Mouse (Mus musculus) spleen, adult 10 weeks (tissue): ENCODE data around the gene A730046J19Rik. TPM values are rescaled to one million over a fixed set of nuclear protein-coding genes. Genes with fewer than 3 reads are reported as not detected.

Experiments
- polyA plus RNA-seq: library from polyadenylated mRNA; stranded (reverse); fragments of 350-450 nt; fragmentation: Illumina TruSeq; extraction: RNeasy Lipid Tissue Mini Kit (QIAGEN cat#74804); gene quantifications from one replicate; pipeline ENCODE4 v1.2.3, GENCODE M21; 2015; ENCODE audit warnings: low replicate concordance; ENCODE audit not compliant: insufficient read depth

A730046J19Rik gene
- 0.11 TPM for polyA plus RNA-seq

GRCm38 (mm10) chrX:144153523-144153922, at the start of gene A730046J19Rik:
TSS of gene A730046J19Rik (plus strand) at chrX:144153695.

Other genes with a start within 250 kb of the A730046J19Rik start
- not detected for gene Dcx, start 220.4 kb upstream of the A730046J19Rik start, polyA plus RNA-seq
- gene Alg13, start 164.1 kb downstream of the A730046J19Rik start, polyA plus RNA-seq, result 14.1 TPM